Comparison of ENCODE assay signal across 7 mouse cellular contexts in genomic region chr6:13280835-13281234, GRCm38 (mm10).
DNase-seq lines count a peak whose midpoint lies in the region.

No protein-coding gene starts in this region.

- DNase-seq in kidney, adult 9 months = peak; percentile 39
- DNase-seq in kidney, adult 18-20 months = no peak
- peak; percentile 19 for DNase-seq in urinary bladder, postnatal 25 days (ENCODE audit: low spot score)
- no peak for DNase-seq in urinary bladder, postnatal 36 days (ENCODE audit: low spot score in 2 of 2)
- DNase-seq in c-Kit-positive CD71-negative TER-119-negative erythroid progenitor cells, embryonic 14.5 days (ENCODE audit: low read depth) = peak; percentile 12
- peak; percentile 46 for DNase-seq in lung, postnatal 14 days
- DNase-seq in urinary bladder, postnatal 4 days (ENCODE audit: low spot score in 2 of 2) = no peak

Comparison
In these comparisons a context has a peak if more than half of its experiments do, and no peak if none do; other contexts are left out.
1. DNase-seq: peak in kidney, adult 9 months (single experiment), urinary bladder, postnatal 25 days (single experiment), c-Kit-positive CD71-negative TER-119-negative erythroid progenitor cells, embryonic 14.5 days (single experiment) and lung, postnatal 14 days (single experiment); none in kidney, adult 18-20 months (single experiment), urinary bladder, postnatal 36 days (0 of 2) and urinary bladder, postnatal 4 days (0 of 2).